Mouse (Mus musculus) left cerebral cortex, adult 8-10 months (tissue): ENCODE data around the gene Ap1s2. TPM values are rescaled to one million over a fixed set of nuclear protein-coding genes. Genes with fewer than 3 reads are reported as not detected.

Source experiments
- DNase-seq, 2 experiments: peaks; one replicate each; pipeline ENCODE4 v3.0.0; 2022; ENCODE audit warnings: low spot score in 2 of 2
- total RNA-seq, 4 experiments: library from RNA; stranded (reverse); gene quantifications; 2 replicates each; pipeline ENCODE4 v1.2.4; 2022

Gene Ap1s2
- total RNA-seq, result 10 to 100 TPM; 39.1 to 45.2 (median 42.7) TPM

GRCm38 (mm10) chrX:163908337-163909250 is at the start of gene Ap1s2:
TSS of gene Ap1s2 (plus strand) at chrX:163909017.
- peak; percentile 72 to 95 for DNase-seq

GRCm38 (mm10) chrX:163867711-163868379 is 41.0 kb upstream of the Ap1s2 start:
- DNase-seq, result no peak

- no peak for DNase-seq
These were observed 40.0 kb upstream of the Ap1s2 start for GRCm38 (mm10) chrX:163868659-163869278.

GRCm38 (mm10) chrX:163875932-163876331 is 32.9 kb upstream of the Ap1s2 start:
- no peak for DNase-seq

GRCm38 (mm10) chrX:163876636-163877035 is 32.2 kb upstream of the Ap1s2 start:
- DNase-seq, result no peak

GRCm38 (mm10) chrX:163879039-163879438 is 29.8 kb upstream of the Ap1s2 start:
- DNase-seq, result no peak

GRCm38 (mm10) chrX:163879461-163879860 is 29.4 kb upstream of the Ap1s2 start:
- no peak for DNase-seq

- DNase-seq, result no peak
These were observed 23.3 kb upstream of the Ap1s2 start for GRCm38 (mm10) chrX:163885539-163885981.

GRCm38 (mm10) chrX:163897354-163897753 is 11.5 kb upstream of the Ap1s2 start:
- DNase-seq, result no peak

GRCm38 (mm10) chrX:163899431-163900020 is 9.3 kb upstream of the Ap1s2 start:
- no peak for DNase-seq

- DNase-seq, result no peak
These were observed 2.0 kb upstream of the Ap1s2 start for GRCm38 (mm10) chrX:163906861-163907260.

- DNase-seq, result no peak
These were observed 847 bp upstream of the Ap1s2 start for GRCm38 (mm10) chrX:163908003-163908336.

GRCm38 (mm10) chrX:163909381-163909780 is 564 bp downstream of the Ap1s2 start:
- DNase-seq, result peak; percentile 8 to 21

- no peak for DNase-seq
These were observed 4.0 kb downstream of the Ap1s2 start for GRCm38 (mm10) chrX:163912791-163913190.

- DNase-seq, result no peak
These were observed 20.7 kb downstream of the Ap1s2 start for GRCm38 (mm10) chrX:163929550-163929949.

GRCm38 (mm10) chrX:163934731-163935130 is 25.9 kb downstream of the Ap1s2 start:
- no peak for DNase-seq

GRCm38 (mm10) chrX:163938587-163938986 is 29.8 kb downstream of the Ap1s2 start:
- peak in 1 of 2 experiments; percentile 70 for DNase-seq

GRCm38 (mm10) chrX:163944381-163944780 is 35.6 kb downstream of the Ap1s2 start:
- DNase-seq, result no peak

GRCm38 (mm10) chrX:163951618-163952017 is 42.8 kb downstream of the Ap1s2 start:
- no peak for DNase-seq

- no peak for DNase-seq
These were observed 48.6 kb downstream of the Ap1s2 start for GRCm38 (mm10) chrX:163957381-163957780.

GRCm38 (mm10) chrX:163957803-163958466 is 49.1 kb downstream of the Ap1s2 start:
- peak; percentile 9 to 15 for DNase-seq
